Mouse (Mus musculus) neural tube, embryonic 15.5 days (tissue): ENCODE data around the gene Hcn1. TPM values are rescaled to one million over a fixed set of nuclear protein-coding genes. Genes with fewer than 3 reads are reported as not detected.
"Not testable (repeated sequence)": the region's sequence is repeated elsewhere in the genome, so short reads cannot be mapped to it uniquely, and the experiment has no call there.

Experiments
- ATAC-seq: fragments of 200-750 bp; cut with Nextera tagmentation; 2 replicates; pipeline ENCODE4 v1.8.0; 2017; ENCODE audit warnings: mild to moderate bottlenecking, moderate TSS enrichment, moderate library complexity; ENCODE audit not compliant: low FRiP score
- H3K27ac ChIP-seq: fragments of 300-500 bp; sonication (generic); replicated peaks from 2 replicates; pipeline ENCODE4 v1.5.1; 2015; ENCODE audit warnings: mild to moderate bottlenecking, inconsistent platforms
- H3K27me3 ChIP-seq: fragments of 300-500 bp; sonication (generic); replicated peaks from 2 replicates; pipeline ENCODE4 v1.6.1; 2015; ENCODE audit warnings: inconsistent platforms
- H3K36me3 ChIP-seq: fragments of 300-500 bp; sonication (generic); 2 replicates; pipeline ENCODE4 v1.6.1; 2015; ENCODE audit warnings: inconsistent platforms
- H3K4me1 ChIP-seq: fragments of 300-500 bp; sonication (generic); 2 replicates; pipeline ENCODE4 v1.6.1; 2015; ENCODE audit warnings: inconsistent platforms
- H3K4me2 ChIP-seq: fragments of 300-500 bp; sonication (generic); 2 replicates; pipeline ENCODE4 v1.6.1; 2015; ENCODE audit warnings: inconsistent platforms, mild to moderate bottlenecking, moderate library complexity
- H3K4me3 ChIP-seq: fragments of 300-500 bp; sonication (generic); replicated peaks from 2 replicates; pipeline ENCODE4 v1.5.1; 2015; ENCODE audit warnings: mild to moderate bottlenecking, inconsistent platforms
- H3K9ac ChIP-seq: fragments of 300-500 bp; sonication (generic); replicated peaks from 2 replicates; pipeline ENCODE4 v1.6.1; 2015; ENCODE audit warnings: mild to moderate bottlenecking, inconsistent platforms
- H3K9me3 ChIP-seq: fragments of 300-500 bp; sonication (generic); replicated peaks from 2 replicates; pipeline ENCODE4 v1.6.1; 2016; ENCODE audit warnings: inconsistent platforms
- WGBS: fragments of 180-500 bp; shearing (Covaris S2); methylation state at CpG from one replicate; pipeline ENCODE4 v1.1.7; 2015; ENCODE audit warnings: mixed read lengths; 5-methylcytosine and 5-hydroxymethylcytosine counted together
- polyA plus RNA-seq: library from polyadenylated mRNA; unstranded; fragments of >200 nt; fragmentation: Nextera tagmentation; extraction: Ambion mirVana; gene quantifications from 2 replicates; pipeline ENCODE4 v1.2.1, GENCODE M21; 2015

Gene Hcn1
- polyA plus RNA-seq, 1 experiment from 2014 or later: 1.2 TPM

- no peaks in the 10 kb centered on the region for H3K9me3 ChIP-seq
- WGBS: 53% methylated on average over 10 of the region's 10 CpGs
- H3K4me2 ChIP-seq: no peak overlapping the region
- H3K4me3 ChIP-seq: no peak overlapping the region
- no peaks in the 10 kb centered on the region for H3K27me3 ChIP-seq
- no peaks in the 10 kb centered on the region for H3K36me3 ChIP-seq
- H3K27ac ChIP-seq: no peak overlapping the region
- ATAC-seq: no peak
- H3K9ac ChIP-seq: no peak overlapping the region
- no peaks in the 10 kb centered on the region for H3K4me1 ChIP-seq
Observed at GRCm38 (mm10) chr13:117975823-117976222, 373.7 kb downstream of the Hcn1 start.

DNA sequence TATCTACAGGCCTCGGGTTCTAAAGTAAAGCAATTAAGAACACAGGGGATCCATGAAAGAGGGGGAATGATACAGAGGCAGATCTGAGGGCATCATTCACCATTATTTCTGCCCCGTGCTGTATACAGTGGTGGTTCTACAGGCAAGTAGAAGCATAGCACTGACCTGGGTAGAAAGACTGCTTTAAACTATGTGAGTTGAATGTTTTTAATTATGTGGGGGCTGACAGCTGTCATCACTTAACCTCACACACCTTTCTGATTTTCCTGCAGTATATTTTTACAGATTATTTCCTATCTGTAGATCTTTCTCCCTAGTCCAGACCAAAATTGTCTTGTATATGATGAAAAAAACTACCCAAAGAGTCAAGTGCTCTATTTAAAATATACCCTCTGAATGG, 382.2 kb downstream of the Hcn1 start:
- no peaks in the 10 kb centered on the region for H3K36me3 ChIP-seq
- H3K9ac ChIP-seq: no peak overlapping the region
- no peak overlapping the region for H3K4me2 ChIP-seq
- H3K27me3 ChIP-seq: no peaks in the 10 kb centered on the region
- no peak for ATAC-seq
- H3K27ac ChIP-seq: no peak overlapping the region
- no peaks in the 10 kb centered on the region for H3K9me3 ChIP-seq
- no peak overlapping the region for H3K4me3 ChIP-seq
- H3K4me1 ChIP-seq: no peaks in the 10 kb centered on the region
- WGBS: 76% methylated on average over 2 of the region's 2 CpGs

DNA sequence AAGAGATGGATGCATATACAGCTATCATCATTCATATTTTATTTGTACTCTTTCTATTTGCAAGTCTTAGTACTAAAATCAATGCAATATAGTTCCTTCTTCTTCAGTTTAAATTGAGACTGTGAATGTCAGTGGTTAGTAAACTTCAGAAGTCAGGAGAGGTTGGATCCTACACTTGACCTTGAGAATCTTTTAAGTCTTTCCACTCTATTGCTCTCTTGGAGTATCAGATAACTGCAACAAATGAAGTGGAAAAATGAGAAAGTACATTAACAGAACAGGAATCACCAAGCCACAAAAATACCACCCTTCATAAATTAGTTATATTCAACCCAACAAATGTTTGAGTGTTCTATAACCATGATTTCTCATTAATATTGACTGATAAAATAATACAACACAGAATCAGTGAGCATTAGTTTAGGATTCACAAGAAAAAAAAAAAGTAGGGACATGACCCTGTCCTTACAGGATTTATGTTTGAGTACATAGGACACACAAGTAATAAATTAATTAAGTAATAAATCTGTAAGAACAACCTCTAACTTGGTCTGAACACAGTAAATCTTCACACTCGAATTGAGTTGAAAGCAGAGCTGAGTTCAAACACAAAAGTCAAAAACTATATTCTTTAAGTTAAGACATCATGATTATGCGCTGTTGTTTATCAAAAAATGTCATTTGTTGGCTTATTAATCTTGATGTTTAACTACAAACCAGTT, 397.8 kb downstream of the Hcn1 start:
- ATAC-seq: no peak
- Histone ChIP-seq H3K4me3 (no peak overlapping the region), H3K27me3 (no peaks in the 10 kb centered on the region), H3K4me1 (no peaks in the 10 kb centered on the region), H3K4me2 (no peak overlapping the region), H3K9ac (no peak overlapping the region), H3K36me3 (no peaks in the 10 kb centered on the region), H3K27ac (no peak overlapping the region), H3K9me3 (no peaks in the 10 kb centered on the region)
- WGBS: 75% methylated on average over 2 of the region's 2 CpGs

DNA sequence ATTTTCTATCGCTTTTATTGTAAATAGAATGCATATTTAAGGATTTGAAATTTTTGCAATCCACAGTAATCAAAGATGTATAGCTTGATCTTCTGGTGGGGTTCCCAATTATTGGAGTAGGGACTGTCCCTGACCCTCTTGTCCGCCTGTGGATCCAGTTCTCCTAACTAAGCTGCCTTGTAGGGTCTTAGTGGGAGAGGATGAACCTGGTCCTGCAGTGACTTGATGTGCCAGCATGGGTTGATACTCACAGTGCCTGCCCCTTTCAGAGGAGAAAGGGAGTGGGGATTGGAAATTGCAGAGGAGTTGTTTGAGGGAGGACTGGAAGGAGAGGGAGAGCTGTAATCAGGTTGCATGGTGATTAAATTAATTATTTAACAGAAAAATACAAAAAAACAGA, 398.4 kb downstream of the Hcn1 start:
- Histone ChIP-seq H3K9ac (no peak overlapping the region), H3K4me3 (no peak overlapping the region), H3K27me3 (no peaks in the 10 kb centered on the region), H3K4me1 (no peaks in the 10 kb centered on the region), H3K27ac (no peak overlapping the region), H3K4me2 (no peak overlapping the region), H3K9me3 (no peaks in the 10 kb centered on the region), H3K36me3 (no peaks in the 10 kb centered on the region)
- no peak for ATAC-seq
- WGBS: 88% methylated on average over 2 of the region's 2 CpGs

GRCm38 (mm10) chr13:118021176-118021575, 419.1 kb downstream of the Hcn1 start:
- Histone ChIP-seq H3K4me1 (no peaks in the 10 kb centered on the region), H3K9ac (no peak overlapping the region), H3K27ac (no peak overlapping the region), H3K4me3 (no peak overlapping the region), H3K36me3 (no peaks in the 10 kb centered on the region), H3K4me2 (no peak overlapping the region), H3K27me3 (no peaks in the 10 kb centered on the region), H3K9me3 (no peaks in the 10 kb centered on the region)
- WGBS: 97% methylated on average over 1 of the region's 1 CpGs
- no peak for ATAC-seq

- not testable (repeated sequence) for H3K27me3 ChIP-seq, H3K9ac ChIP-seq, H3K4me1 ChIP-seq, H3K36me3 ChIP-seq, H3K27ac ChIP-seq, ATAC-seq, H3K4me2 ChIP-seq, H3K4me3 ChIP-seq, H3K9me3 ChIP-seq
Observed at GRCm38 (mm10) chr13:118022891-118023290, 420.8 kb downstream of the Hcn1 start.

DNA sequence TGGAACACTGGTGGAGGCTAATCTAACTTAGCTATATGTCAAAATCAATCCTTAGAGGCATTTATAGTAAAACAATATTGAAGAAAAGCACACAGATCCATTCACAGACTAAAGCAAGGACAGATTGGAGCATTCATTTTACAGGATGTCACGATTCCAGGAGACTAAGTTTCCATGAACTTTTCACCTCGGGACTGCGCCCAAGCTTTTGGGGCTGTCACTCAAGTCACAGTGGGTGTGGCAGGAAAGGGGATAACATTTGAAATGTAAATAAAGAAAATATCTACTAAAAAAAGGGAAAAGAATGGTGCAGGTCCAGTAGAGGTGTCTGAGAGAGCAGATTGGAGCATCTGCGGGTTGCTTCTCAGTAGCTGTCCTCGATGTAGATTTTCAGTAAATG, 421.3 kb downstream of the Hcn1 start:
- no peak overlapping the region for H3K4me3 ChIP-seq
- no peaks in the 10 kb centered on the region for H3K36me3 ChIP-seq
- H3K4me1 ChIP-seq: no peaks in the 10 kb centered on the region
- no peak overlapping the region for H3K4me2 ChIP-seq
- no peaks in the 10 kb centered on the region for H3K27me3 ChIP-seq
- 90% methylated on average over 5 of the region's 5 CpGs for WGBS
- ATAC-seq: no peak
- no peak overlapping the region for H3K9ac ChIP-seq
- H3K9me3 ChIP-seq: no peaks in the 10 kb centered on the region
- no peak overlapping the region for H3K27ac ChIP-seq

DNA sequence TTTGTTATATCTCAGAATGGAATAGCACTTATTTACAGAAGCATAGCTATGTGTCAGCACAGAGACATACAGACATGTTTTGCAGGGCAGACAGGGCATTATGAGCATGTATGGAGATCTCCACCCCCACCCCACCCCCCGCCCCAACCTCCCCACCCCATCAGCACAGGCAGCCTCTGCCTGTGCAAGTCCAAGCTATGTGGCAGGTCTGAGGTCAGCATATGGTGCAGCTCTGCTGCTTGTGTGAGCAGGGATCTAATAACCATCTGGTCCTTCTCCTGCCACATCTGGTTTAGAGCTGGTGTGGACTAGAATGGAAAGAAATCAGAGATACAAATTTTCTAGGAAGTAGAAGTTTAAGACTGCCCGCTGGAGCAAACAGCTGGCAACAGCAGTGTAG, 424.4 kb downstream of the Hcn1 start:
- Histone ChIP-seq H3K4me2 (no peak overlapping the region), H3K4me3 (no peak overlapping the region), H3K27ac (no peak overlapping the region), H3K9ac (no peak overlapping the region), H3K36me3 (no peaks in the 10 kb centered on the region), H3K9me3 (no peaks in the 10 kb centered on the region), H3K4me1 (no peaks in the 10 kb centered on the region), H3K27me3 (no peaks in the 10 kb centered on the region)
- ATAC-seq: no peak
- WGBS: 90% methylated on average over 2 of the region's 2 CpGs

- WGBS: 22% methylated on average over 3 of the region's 3 CpGs
- Histone ChIP-seq H3K36me3 (no peaks in the 10 kb centered on the region), H3K4me3 (no peak overlapping the region), H3K9ac (no peak overlapping the region), H3K4me1 (no peaks in the 10 kb centered on the region), H3K27ac (no peak overlapping the region), H3K4me2 (no peak overlapping the region), H3K9me3 (no peaks in the 10 kb centered on the region), H3K27me3 (no peaks in the 10 kb centered on the region)
- ATAC-seq: no peak
Observed at GRCm38 (mm10) chr13:118027868-118028267, 425.7 kb downstream of the Hcn1 start.

DNA sequence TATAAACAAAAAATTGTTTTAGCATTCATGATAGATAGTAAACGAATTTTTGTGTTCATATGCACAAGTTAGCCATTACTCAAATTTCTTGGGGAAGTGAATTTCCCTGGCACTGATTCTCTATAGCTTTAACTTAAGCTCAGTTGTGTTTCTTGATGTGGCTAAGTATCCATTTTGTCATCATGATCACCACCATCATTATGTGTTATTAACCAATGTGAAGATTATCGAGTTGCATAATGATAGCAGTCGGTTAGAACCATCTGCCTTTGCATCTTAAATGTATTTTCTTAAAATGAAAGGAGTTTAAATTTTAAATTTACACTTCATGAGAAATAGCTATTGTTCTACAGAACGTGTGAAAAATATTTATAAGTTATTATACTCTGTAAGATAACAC, 426.5 kb downstream of the Hcn1 start:
- Histone ChIP-seq H3K9ac (no peak overlapping the region), H3K36me3 (no peaks in the 10 kb centered on the region), H3K27me3 (no peaks in the 10 kb centered on the region), H3K9me3 (no peaks in the 10 kb centered on the region), H3K4me1 (no peaks in the 10 kb centered on the region), H3K4me2 (no peak overlapping the region), H3K27ac (no peak overlapping the region), H3K4me3 (no peak overlapping the region)
- WGBS: 79% methylated on average over 4 of the region's 4 CpGs
- no peak for ATAC-seq

DNA sequence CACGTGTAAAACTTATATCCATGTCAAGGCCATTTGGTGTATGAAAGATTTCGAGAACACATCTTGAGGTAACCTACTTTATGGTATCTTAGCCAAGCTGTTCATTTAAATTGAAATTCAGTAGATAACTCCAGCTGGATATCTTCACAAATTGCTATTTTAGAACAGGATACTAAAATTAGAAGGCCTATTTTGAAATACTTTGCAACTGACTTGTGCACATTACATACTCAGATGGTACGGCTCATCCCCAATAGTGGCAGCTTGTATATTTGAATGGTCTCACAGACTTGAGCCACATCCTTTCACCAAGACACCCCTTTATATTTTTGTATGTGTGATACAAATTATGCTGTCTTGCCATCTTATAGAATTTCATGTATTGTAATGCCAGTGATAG, 427.5 kb downstream of the Hcn1 start:
- H3K27me3 ChIP-seq: no peaks in the 10 kb centered on the region
- H3K27ac ChIP-seq: no peak overlapping the region
- no peaks in the 10 kb centered on the region for H3K9me3 ChIP-seq
- no peak overlapping the region for H3K4me2 ChIP-seq
- H3K4me1 ChIP-seq: no peaks in the 10 kb centered on the region
- no peaks in the 10 kb centered on the region for H3K36me3 ChIP-seq
- no peak for ATAC-seq
- no peak overlapping the region for H3K4me3 ChIP-seq
- no peak overlapping the region for H3K9ac ChIP-seq
- WGBS: 76% methylated on average over 3 of the region's 3 CpGs

DNA sequence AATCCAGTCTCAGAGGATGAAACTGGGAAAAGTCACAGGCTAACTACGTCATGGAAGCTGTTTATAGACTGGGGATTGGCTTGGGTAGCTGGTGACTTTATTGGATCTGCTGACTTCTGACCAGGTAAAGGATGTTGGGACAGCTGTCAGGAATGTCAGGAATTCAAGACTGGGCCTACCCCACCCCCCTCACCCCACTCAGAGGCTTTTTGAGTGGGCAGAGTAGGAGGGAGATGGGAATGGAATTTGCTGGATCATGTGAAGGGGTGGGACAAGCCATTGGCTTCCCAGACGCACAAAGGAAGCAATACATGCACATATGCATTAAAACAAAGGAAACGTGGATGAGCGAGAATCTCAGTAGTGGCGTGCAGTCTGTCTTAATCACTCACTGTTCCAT, 433.5 kb downstream of the Hcn1 start:
- 71% methylated on average over 5 of the region's 5 CpGs for WGBS
- Histone ChIP-seq H3K36me3 (no peaks in the 10 kb centered on the region), H3K27ac (no peak overlapping the region), H3K9me3 (no peaks in the 10 kb centered on the region), H3K27me3 (no peaks in the 10 kb centered on the region), H3K4me3 (no peak overlapping the region), H3K4me2 (no peak overlapping the region), H3K9ac (no peak overlapping the region), H3K4me1 (no peaks in the 10 kb centered on the region)
- no peak for ATAC-seq
